Mouse (Mus musculus) thymus, postnatal 4 days (tissue): Measurements from ENCODE around the gene Ovch2.

Experiments
- DNase-seq: peaks from one replicate; pipeline ENCODE4 v3.0.0; 2021

The Ovch2 gene

GRCm38 (mm10) chr7:107742963-107743465 lies 58.0 kb downstream of the Ovch2 start:
- DNase-seq, result no peak

GRCm38 (mm10) chr7:107738726-107739125 lies 62.3 kb downstream of the Ovch2 start:
- DNase-seq, result peak; percentile 57

GRCm38 (mm10) chr7:107733162-107733561 lies 67.8 kb downstream of the Ovch2 start:
- no peak for DNase-seq
